Mouse (Mus musculus) heart, embryonic 12.5 days (tissue): ENCODE measurements around the gene Ginm1. TPM values are rescaled to one million over a fixed set of nuclear protein-coding genes. Genes with fewer than 3 reads are reported as not detected.
"Not testable (repeated sequence)": the region's sequence is repeated elsewhere in the genome, so short reads cannot be mapped to it uniquely, and the experiment has no call there.

ENCODE experiments used
- ATAC-seq: fragments of 200-750 bp; cut with Nextera tagmentation; 2 replicates; pipeline ENCODE4 v1.8.0; 2017; ENCODE audit warnings: moderate TSS enrichment, moderate library complexity; ENCODE audit not compliant: insufficient number of reproducible peaks, low FRiP score
- H3K27ac ChIP-seq: fragments of 300-500 bp; sonication (generic); 2 replicates; pipeline ENCODE4 v1.5.1; 2016; ENCODE audit warnings: mild to moderate bottlenecking, moderate library complexity; ENCODE audit not compliant: poor library complexity, severe bottlenecking
- H3K27me3 ChIP-seq: fragments of 300-500 bp; sonication (generic); replicated peaks from 2 replicates; pipeline ENCODE4 v1.6.1; 2016; ENCODE audit warnings: mild to moderate bottlenecking, moderate library complexity
- H3K36me3 ChIP-seq: fragments of 300-500 bp; sonication (generic); 2 replicates; pipeline ENCODE4 v1.6.1; 2016; ENCODE audit warnings: mild to moderate bottlenecking, moderate library complexity
- H3K4me1 ChIP-seq: fragments of 300-500 bp; sonication (generic); replicated peaks from 2 replicates; pipeline ENCODE4 v1.6.1; 2016; ENCODE audit warnings: mild to moderate bottlenecking
- H3K4me2 ChIP-seq: fragments of 300-500 bp; sonication (generic); 2 replicates; pipeline ENCODE4 v1.6.1; 2016; ENCODE audit warnings: mild to moderate bottlenecking, moderate library complexity
- H3K4me3 ChIP-seq: fragments of 300-500 bp; sonication (generic); 2 replicates; pipeline ENCODE4 v1.5.1; 2016; ENCODE audit warnings: mild to moderate bottlenecking
- H3K9ac ChIP-seq: fragments of 300-500 bp; sonication (generic); 2 replicates; pipeline ENCODE4 v1.6.1; 2016; ENCODE audit warnings: mild to moderate bottlenecking, moderate library complexity
- H3K9me3 ChIP-seq: fragments of 300-500 bp; sonication (generic); replicated peaks from 2 replicates; pipeline ENCODE4 v1.6.1; 2016; ENCODE audit warnings: mild to moderate bottlenecking, moderate library complexity
- WGBS: fragments of 180-500 bp; shearing (Covaris S2); methylation state at CpG from one replicate; pipeline ENCODE4 v1.1.7; 2016; 5-methylcytosine and 5-hydroxymethylcytosine counted together
- polyA plus RNA-seq: library from polyadenylated mRNA; unstranded; fragments of >200 nt; fragmentation: Nextera tagmentation; extraction: Ambion mirVana; gene quantifications from 2 replicates; pipeline ENCODE4 v1.2.1, GENCODE M21; 2016

Ginm1 gene
- polyA plus RNA-seq, 1 experiment from 2014 or later: 80.5 TPM

- no peaks in the 10 kb centered on the region for H3K27me3 ChIP-seq
- H3K36me3 ChIP-seq: peaks cover 83% of the 10 kb centered on the region
- H3K4me1 ChIP-seq: no peaks in the 10 kb centered on the region
- WGBS: 89% methylated on average over 4 of the region's 4 CpGs
- no peak overlapping the region for H3K27ac ChIP-seq
- no peak for ATAC-seq
- no peaks in the 10 kb centered on the region for H3K9me3 ChIP-seq
- no peak overlapping the region for H3K4me2 ChIP-seq
- no peak overlapping the region for H3K9ac ChIP-seq
- no peak overlapping the region for H3K4me3 ChIP-seq
Measured at GRCm38 (mm10) chr10:7772346-7772745, 20.3 kb downstream of the Ginm1 start.

GRCm38 (mm10) chr10:7757544-7757943, 35.1 kb downstream of the Ginm1 start:
- Histone ChIP-seq H3K4me1 (no peaks in the 10 kb centered on the region), H3K27me3 (no peaks in the 10 kb centered on the region), H3K9ac (no peak overlapping the region), H3K27ac (no peak overlapping the region), H3K36me3 (peaks cover 70% of the 10 kb centered on the region), H3K4me2 (no peak overlapping the region), H3K9me3 (no peaks in the 10 kb centered on the region), H3K4me3 (no peak overlapping the region)
- no peak for ATAC-seq
- WGBS: 82% methylated on average over 2 of the region's 2 CpGs

- H3K36me3 ChIP-seq: peaks cover 61% of the 10 kb centered on the region
- ATAC-seq: no peak
- no peaks in the 10 kb centered on the region for H3K9me3 ChIP-seq
- H3K27me3 ChIP-seq: no peaks in the 10 kb centered on the region
- no peaks in the 10 kb centered on the region for H3K4me1 ChIP-seq
- no peak overlapping the region for H3K9ac ChIP-seq
- no peak overlapping the region for H3K4me3 ChIP-seq
- 84% methylated on average over 6 of the region's 6 CpGs for WGBS
- H3K4me2 ChIP-seq: no peak overlapping the region
- H3K27ac ChIP-seq: no peak overlapping the region
Measured at GRCm38 (mm10) chr10:7748752-7749151, 43.9 kb downstream of the Ginm1 start.

DNA sequence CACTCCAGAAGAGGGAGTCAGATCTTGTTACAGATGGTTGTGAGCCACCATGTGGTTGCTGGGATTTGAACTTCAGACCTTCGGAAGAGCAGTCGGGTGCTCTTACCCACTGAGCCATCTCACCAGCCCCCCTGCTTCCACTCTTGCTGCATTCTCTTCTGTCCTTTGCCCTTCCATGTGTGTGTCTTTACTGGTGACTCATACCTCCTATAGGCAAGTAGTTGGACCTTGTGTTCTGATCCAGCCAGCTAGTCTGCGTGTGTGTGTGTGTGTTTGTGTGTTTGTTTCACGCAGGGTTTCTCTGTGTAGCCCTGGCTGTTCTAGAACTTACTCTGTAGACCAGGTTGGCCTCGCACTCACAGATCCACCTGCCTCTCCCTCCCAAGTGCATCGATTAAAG, 47.1 kb downstream of the Ginm1 start:
- H3K4me1 ChIP-seq: not testable (repeated sequence)
- peaks cover 60% of the 10 kb centered on the region for H3K36me3 ChIP-seq

GRCm38 (mm10) chr10:7737914-7738313, 54.7 kb downstream of the Ginm1 start:
- Histone ChIP-seq H3K4me3 (no peak overlapping the region), H3K27ac (no peak overlapping the region), H3K27me3 (no peaks in the 10 kb centered on the region), H3K9me3 (no peaks in the 10 kb centered on the region), H3K9ac (no peak overlapping the region), H3K4me2 (no peak overlapping the region), H3K36me3 (peaks cover 12% of the 10 kb centered on the region), H3K4me1 (peaks cover 9% of the 10 kb centered on the region)
- 78% methylated on average over 3 of the region's 3 CpGs for WGBS
- ATAC-seq: no peak

More for the DNA sequence above, 47.1 kb downstream of the Ginm1 start:
- whole genome bisulfite sequencing: 93% methylated on average over 6 of the region's 6 CpGs
- not testable (repeated sequence) for H3K4me2 ChIP-seq, ATAC-seq, H3K27me3 ChIP-seq, H3K4me3 ChIP-seq, H3K9me3 ChIP-seq, H3K9ac ChIP-seq, H3K27ac ChIP-seq

- H3K9ac ChIP-seq: no peak overlapping the region
- H3K9me3 ChIP-seq: no peaks in the 10 kb centered on the region
- H3K27ac ChIP-seq: no peak overlapping the region
- no peaks in the 10 kb centered on the region for H3K27me3 ChIP-seq
- H3K36me3 ChIP-seq: peaks cover 7% of the 10 kb centered on the region
- H3K4me2 ChIP-seq: no peak overlapping the region
- peaks cover 9% of the 10 kb centered on the region for H3K4me1 ChIP-seq
- ATAC-seq: no peak
- no peak overlapping the region for H3K4me3 ChIP-seq
Measured at GRCm38 (mm10) chr10:7737122-7737521, 55.5 kb downstream of the Ginm1 start.

DNA sequence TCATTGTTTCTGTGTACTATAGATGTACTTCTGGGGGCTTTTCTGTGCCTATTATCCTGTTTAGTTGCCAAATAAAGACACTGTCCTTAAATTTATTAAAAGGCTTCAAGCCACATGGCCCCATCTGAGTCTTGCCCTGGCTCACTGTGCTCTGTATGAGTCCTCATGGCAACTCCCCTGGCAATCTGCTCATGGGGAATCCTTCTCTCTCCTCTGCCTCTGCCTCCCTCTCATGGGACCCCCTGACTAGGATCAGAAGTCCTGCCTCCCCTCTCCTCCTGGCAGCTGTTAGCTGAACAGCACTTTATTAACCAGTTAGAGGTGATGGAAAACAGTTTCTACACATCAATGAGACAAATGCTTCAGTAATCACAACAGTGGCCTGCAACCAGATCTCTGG, 61.0 kb downstream of the Ginm1 start:
- ATAC-seq: no peak
- Histone ChIP-seq H3K27me3 (no peaks in the 10 kb centered on the region), H3K4me2 (no peak overlapping the region)

DNA sequence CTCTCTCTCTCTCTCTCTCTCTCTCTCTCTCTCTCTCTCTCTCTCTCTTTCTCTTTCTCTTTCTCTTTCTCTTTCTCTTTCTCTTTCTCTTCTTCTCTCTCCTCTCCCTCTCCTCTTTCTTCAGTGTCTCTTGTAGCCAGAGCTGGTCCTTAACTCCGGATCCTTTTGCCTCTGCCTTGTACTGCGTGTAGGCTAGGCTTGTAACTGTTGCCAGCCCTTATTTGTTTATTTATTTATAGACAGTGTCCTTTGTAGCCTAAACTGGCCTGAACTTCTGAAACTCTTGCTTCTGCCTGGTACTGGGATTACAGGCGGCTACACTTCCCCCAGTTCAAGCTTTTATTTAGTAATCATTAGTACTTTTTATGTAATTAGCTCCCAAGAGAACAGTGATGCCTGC, 65.6 kb downstream of the Ginm1 start:
- peak overlapping the region; percentile 71 for H3K4me3 ChIP-seq
- no peaks in the 10 kb centered on the region for H3K36me3 ChIP-seq
- no peak for ATAC-seq
- WGBS: 23% methylated on average over 3 of the region's 3 CpGs
- peaks cover 12% of the 10 kb centered on the region for H3K4me1 ChIP-seq
- H3K9me3 ChIP-seq: no peaks in the 10 kb centered on the region
- H3K9ac ChIP-seq: peak overlapping the region; percentile 87; the same call in 1 of the 2 replicates
- H3K27ac ChIP-seq: no peak overlapping the region
- peak overlapping the region; percentile 95 for H3K4me2 ChIP-seq
- H3K27me3 ChIP-seq: no peaks in the 10 kb centered on the region

More for the DNA sequence above, 61.0 kb downstream of the Ginm1 start:
- Histone ChIP-seq H3K27ac (no peak overlapping the region), H3K4me3 (no peak overlapping the region), H3K36me3 (no peaks in the 10 kb centered on the region), H3K9me3 (no peaks in the 10 kb centered on the region), H3K9ac (no peak overlapping the region), H3K4me1 (peaks cover 15% of the 10 kb centered on the region)

DNA sequence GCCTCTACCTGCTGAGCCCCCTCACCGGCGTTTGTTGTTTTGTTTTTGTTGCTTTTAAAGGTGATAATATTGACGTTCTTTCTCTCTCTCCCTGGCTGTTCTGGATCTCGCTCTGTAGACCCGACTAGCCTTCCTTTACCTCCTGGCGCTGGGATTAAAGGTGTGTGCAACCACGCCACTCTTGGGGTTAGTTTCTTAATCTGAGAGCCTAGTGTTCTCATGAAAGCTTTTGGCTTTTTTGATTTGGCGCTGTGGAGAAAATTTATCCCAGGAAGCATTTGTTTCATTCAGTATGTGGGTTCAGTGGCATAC, 66.2 kb downstream of the Ginm1 start:
- no peak for ATAC-seq
- peak overlapping the region; percentile 95 for H3K4me2 ChIP-seq
- peak overlapping the region; percentile 71 for H3K4me3 ChIP-seq
- no peaks in the 10 kb centered on the region for H3K27me3 ChIP-seq
- peak overlapping the region; percentile 87 for H3K9ac ChIP-seq
- peaks cover 9% of the 10 kb centered on the region for H3K4me1 ChIP-seq
- no peaks in the 10 kb centered on the region for H3K36me3 ChIP-seq
- H3K9me3 ChIP-seq: no peaks in the 10 kb centered on the region
- no peak overlapping the region for H3K27ac ChIP-seq
- 0% methylated on average over 8 of the region's 8 CpGs for WGBS

DNA sequence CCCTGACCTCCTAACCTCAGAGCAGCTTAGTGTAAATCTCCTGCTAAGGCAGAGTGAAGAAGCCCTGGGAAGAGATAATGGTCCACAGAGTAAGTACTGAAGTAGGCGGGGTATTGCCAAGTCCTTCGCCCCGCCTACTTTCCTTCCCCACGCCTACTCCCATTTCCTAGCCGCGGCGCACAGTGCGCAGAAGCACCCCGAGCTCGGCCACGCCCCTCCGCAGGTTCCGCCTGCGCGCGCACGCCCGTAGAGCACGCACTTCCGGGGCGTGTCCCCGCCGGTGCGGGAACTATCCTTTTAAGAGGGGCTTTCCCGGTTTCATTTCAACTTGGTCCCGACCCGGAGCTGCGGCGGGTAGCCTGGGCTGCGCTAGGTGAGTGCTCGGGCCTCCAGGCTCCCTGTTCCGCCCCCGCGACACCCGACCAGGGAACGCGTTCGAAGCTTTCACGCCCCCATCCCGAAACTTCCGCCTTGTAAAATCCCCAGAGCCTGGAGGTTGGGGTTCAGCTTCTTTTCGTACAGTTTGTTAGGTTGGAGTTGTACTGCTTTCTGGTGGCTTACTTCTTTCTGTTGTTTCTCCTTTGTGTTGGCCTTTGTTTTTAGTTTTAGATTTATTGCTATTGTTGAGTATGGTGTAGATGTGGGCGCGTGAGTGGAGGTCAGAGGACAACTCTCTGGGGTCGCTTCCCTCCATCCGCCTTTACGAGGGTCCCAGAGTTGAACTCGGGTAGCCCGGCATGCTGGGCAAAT, 66.7 kb downstream of the Ginm1 start, which contains the start of gene Katna1:
Gene Katna1, plus strand, starts transcription at position 250 of the 750 bp plus-strand sequence.
- H3K4me1 ChIP-seq: peaks cover 9% of the 10 kb centered on the region
- no peaks in the 10 kb centered on the region for H3K9me3 ChIP-seq
- H3K9ac ChIP-seq: peak within 1 kb of the TSS; percentile 87
- H3K4me2 ChIP-seq: peak within 1 kb of the TSS; percentile 95
- under 1% methylated on average over 49 of the region's 49 CpGs for WGBS
- H3K36me3 ChIP-seq: no peaks in the 10 kb centered on the region
- ATAC-seq: peak; percentile 99
- H3K27me3 ChIP-seq: no peaks in the 10 kb centered on the region
- H3K27ac ChIP-seq: peak within 1 kb of the TSS; percentile 31; the same call in 1 of the 2 replicates
- peak within 1 kb of the TSS; percentile 71 for H3K4me3 ChIP-seq
